Mouse (Mus musculus) heart, embryonic 11.5 days (tissue): Measurements from ENCODE around the gene Uggt2. TPM values are rescaled to one million over a fixed set of nuclear protein-coding genes. Genes with fewer than 3 reads are reported as not detected.
A peak's percentile ranks its signal among the peaks of the same experiment; 100 is the strongest.

Experiments used
- ATAC-seq: fragments of 200-750 bp; cut with Nextera tagmentation; replicated peaks from 2 replicates; pipeline ENCODE4 v1.8.0; 2017; ENCODE audit warnings: moderate library complexity; ENCODE audit not compliant: insufficient number of reproducible peaks, low FRiP score, low TSS enrichment
- H3K27ac ChIP-seq: fragments of 300-500 bp; sonication (generic); 2 replicates; pipeline ENCODE4 v1.5.1; 2014; ENCODE audit warnings: mild to moderate bottlenecking, low read depth, low read length
- H3K27me3 ChIP-seq: fragments of 300-500 bp; sonication (generic); 2 replicates; pipeline ENCODE4 v1.6.1; 2014; ENCODE audit warnings: mild to moderate bottlenecking, low read length, mixed read lengths; ENCODE audit not compliant: control insufficient read depth, insufficient read depth
- H3K36me3 ChIP-seq: fragments of 300-500 bp; sonication (generic); 2 replicates; pipeline ENCODE4 v1.6.1; 2014; ENCODE audit warnings: mild to moderate bottlenecking, low read length, moderate library complexity, mixed read lengths; ENCODE audit not compliant: control insufficient read depth, insufficient read depth
- H3K4me1 ChIP-seq: fragments of 300-500 bp; sonication (generic); 2 replicates; pipeline ENCODE4 v1.6.1; 2014; ENCODE audit warnings: low read length; ENCODE audit not compliant: control insufficient read depth, insufficient read depth
- H3K4me2 ChIP-seq: fragments of 300-500 bp; sonication (generic); 2 replicates; pipeline ENCODE4 v1.6.1; 2014; ENCODE audit warnings: mild to moderate bottlenecking, moderate library complexity
- H3K4me3 ChIP-seq: fragments of 300-500 bp; sonication (generic); 2 replicates; pipeline ENCODE4 v1.5.1; 2014; ENCODE audit warnings: low read depth, low read length
- H3K9ac ChIP-seq: fragments of 300-500 bp; sonication (generic); 2 replicates; pipeline ENCODE4 v1.6.1; 2014; ENCODE audit warnings: mild to moderate bottlenecking, low read depth, low read length, moderate library complexity
- H3K9me3 ChIP-seq: fragments of 300-500 bp; sonication (generic); replicated peaks from 2 replicates; pipeline ENCODE4 v1.6.1; 2016; ENCODE audit warnings: low read length; ENCODE audit not compliant: control insufficient read depth
- WGBS: fragments of 180-500 bp; shearing (Covaris S2); extraction: QIAGEN DNeasy Blood & Tissue Kit; methylation state at CpG from one replicate; pipeline ENCODE4 v1.1.7; 2014; ENCODE audit not compliant: insufficient replicate concordance; 5-methylcytosine and 5-hydroxymethylcytosine counted together
- polyA plus RNA-seq: library from polyadenylated mRNA; unstranded; fragments of >200 nt; fragmentation: Nextera tagmentation; extraction: Ambion mirVana; gene quantifications from 2 replicates; pipeline ENCODE4 v1.2.1, GENCODE M21; 2014

Uggt2 gene
- polyA plus RNA-seq, 1 experiment from 2014 or later = 11.1 TPM

DNA sequence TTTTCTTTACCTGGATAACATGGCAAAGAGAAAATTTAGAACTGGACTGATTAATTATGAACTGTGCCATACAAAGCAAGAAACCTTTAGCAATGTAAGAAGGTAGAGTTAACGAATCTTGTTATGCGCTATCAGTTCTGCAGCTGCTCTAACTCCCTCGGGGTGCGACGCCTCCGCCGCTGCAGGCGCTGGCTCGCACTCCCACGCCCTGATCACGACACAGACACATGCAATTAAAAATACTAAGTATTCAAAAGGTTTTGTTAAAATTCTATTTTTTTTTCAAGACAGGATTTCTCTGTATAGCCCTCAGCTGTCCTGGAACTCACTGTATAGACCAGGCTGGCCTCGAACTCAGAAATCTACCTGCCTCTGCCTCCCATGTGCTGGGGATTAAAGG is 85.7 kb downstream of the Uggt2 start:
- no peak overlapping the region for H3K4me2 ChIP-seq
- ATAC-seq = no peak

DNA sequence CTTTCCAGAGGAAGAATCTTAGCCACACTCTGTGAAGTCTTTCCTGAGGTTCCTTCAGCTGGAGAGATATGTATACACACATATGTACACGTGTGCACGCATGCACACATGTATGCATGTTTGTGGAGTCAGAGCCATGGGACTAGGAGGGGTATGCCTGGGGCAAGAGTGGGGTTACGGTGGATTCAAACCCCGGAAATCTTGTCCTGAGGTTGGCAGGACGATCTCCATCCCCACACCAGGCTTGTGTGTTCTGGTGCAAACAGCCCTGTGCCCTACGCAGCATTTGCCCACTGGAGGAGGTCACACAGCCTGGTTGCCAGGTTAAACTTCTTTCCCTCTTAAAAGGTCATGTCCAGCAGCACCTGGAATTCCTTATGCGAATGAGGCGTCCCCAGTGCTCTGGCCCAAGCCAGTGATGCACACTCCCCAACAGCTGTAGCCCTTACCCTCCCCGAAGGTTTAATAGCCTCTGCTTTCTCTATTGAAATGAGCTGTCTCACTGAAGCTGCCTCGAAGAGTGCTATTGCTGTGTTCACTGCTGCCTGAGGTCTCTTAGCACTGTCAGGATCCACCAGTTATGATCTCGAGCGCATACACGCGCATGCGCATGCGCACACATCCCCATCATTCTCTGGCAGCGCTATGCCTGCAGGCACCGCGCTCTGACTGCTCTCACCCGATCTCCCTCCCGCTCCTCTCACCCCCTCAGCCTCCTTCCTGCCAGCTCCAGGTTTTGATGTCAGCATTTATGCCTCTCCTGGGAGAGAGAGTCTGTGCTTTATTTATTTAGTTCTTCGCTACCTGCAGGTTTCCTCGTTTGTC is 86.4 kb downstream of the Uggt2 start:
- H3K27me3 ChIP-seq = no peaks in the 10 kb centered on the region
- no peak overlapping the region for H3K4me3 ChIP-seq
- no peak for ATAC-seq

More for the DNA sequence above, 85.7 kb downstream of the Uggt2 start:
- Histone ChIP-seq H3K27me3 (no peaks in the 10 kb centered on the region), H3K9me3 (no peaks in the 10 kb centered on the region), H3K36me3 (0 out of 2 replicates have a peak, but pooled peaks cover 2% of the 10 kb centered on the region), H3K9ac (no peak overlapping the region), H3K4me1 (no peaks in the 10 kb centered on the region), H3K4me3 (no peak overlapping the region), H3K27ac (no peak overlapping the region)
- WGBS = 72% methylated on average over 12 of the region's 12 CpGs

DNA sequence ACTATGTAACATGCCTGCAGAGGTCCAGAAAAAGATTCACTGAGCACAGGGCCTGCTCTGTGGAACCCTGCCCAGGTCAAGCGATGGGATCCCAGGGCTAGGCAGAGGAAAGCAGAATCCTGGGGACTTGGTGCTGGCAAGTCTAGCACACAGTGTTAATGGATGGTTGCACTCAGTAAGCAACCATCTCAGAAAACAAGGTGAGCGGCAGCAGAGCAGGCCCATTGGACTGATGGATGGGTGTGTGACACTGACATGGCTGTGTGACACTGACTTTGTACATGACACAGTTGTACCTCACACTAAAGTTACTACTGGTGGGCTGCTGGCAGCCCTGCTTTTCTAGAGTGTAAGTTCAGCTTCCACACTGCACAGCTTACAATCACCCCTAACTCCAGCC is 89.7 kb downstream of the Uggt2 start:
- peaks cover 6% of the 10 kb centered on the region; the same call in 1 of the 2 replicates for H3K4me1 ChIP-seq
- H3K9ac ChIP-seq = no peak overlapping the region
- WGBS = 92% methylated on average over 2 of the region's 2 CpGs
- ATAC-seq = no peak
- H3K9me3 ChIP-seq = no peaks in the 10 kb centered on the region
- no peaks in the 10 kb centered on the region for H3K27me3 ChIP-seq
- 0 out of 2 replicates have a peak, but pooled peaks cover 2% of the 10 kb centered on the region for H3K36me3 ChIP-seq
- no peak overlapping the region for H3K27ac ChIP-seq
- no peak overlapping the region for H3K4me3 ChIP-seq
- no peak overlapping the region for H3K4me2 ChIP-seq

More for the DNA sequence above, 86.4 kb downstream of the Uggt2 start:
- H3K36me3 ChIP-seq = 0 out of 2 replicates have a peak, but pooled peaks cover 2% of the 10 kb centered on the region
- H3K9ac ChIP-seq = no peak overlapping the region
- peaks cover 4% of the 10 kb centered on the region; the same call in 1 of the 2 replicates for H3K4me1 ChIP-seq
- no peaks in the 10 kb centered on the region for H3K9me3 ChIP-seq
- H3K27ac ChIP-seq = no peak overlapping the region
- 62% methylated on average over 23 of the region's 23 CpGs for WGBS
- peak overlapping the region; percentile 14; the same call in 1 of the 2 replicates for H3K4me2 ChIP-seq

GRCm38 (mm10) chr14:119008031-119008590 is 91.1 kb downstream of the Uggt2 start:
- Histone ChIP-seq H3K36me3 (0 out of 2 replicates have a peak, but pooled peaks cover 2% of the 10 kb centered on the region), H3K4me3 (peak overlapping the region; percentile 63), H3K9me3 (no peaks in the 10 kb centered on the region), H3K27me3 (no peaks in the 10 kb centered on the region), H3K4me1 (peaks cover 6% of the 10 kb centered on the region; the same call in 1 of the 2 replicates), H3K9ac (peak overlapping the region; percentile 58), H3K27ac (no peak overlapping the region), H3K4me2 (peak overlapping the region; percentile 92)
- no peak for ATAC-seq
- WGBS = 63% methylated on average over 7 of the region's 7 CpGs

- Histone ChIP-seq H3K9me3 (no peaks in the 10 kb centered on the region), H3K4me3 (peak overlapping the region; percentile 63), H3K4me2 (peak overlapping the region; percentile 92), H3K36me3 (0 out of 2 replicates have a peak, but pooled peaks cover 2% of the 10 kb centered on the region), H3K4me1 (peaks cover 6% of the 10 kb centered on the region; the same call in 1 of the 2 replicates), H3K27me3 (no peaks in the 10 kb centered on the region), H3K9ac (peak overlapping the region; percentile 73), H3K27ac (peak overlapping the region; percentile 50)
- WGBS = 2% methylated on average over 13 of the region's 13 CpGs
- ATAC-seq = peak; percentile 100
These were observed 91.9 kb downstream of the Uggt2 start for GRCm38 (mm10) chr14:119007103-119007951.

- H3K4me1 ChIP-seq = peaks cover 6% of the 10 kb centered on the region; the same call in 1 of the 2 replicates
- H3K4me3 ChIP-seq = peak overlapping the region; percentile 63
- no peaks in the 10 kb centered on the region for H3K27me3 ChIP-seq
- H3K9me3 ChIP-seq = no peaks in the 10 kb centered on the region
- peak overlapping the region; percentile 73 for H3K9ac ChIP-seq
- ATAC-seq = no peak
- H3K27ac ChIP-seq = peak overlapping the region; percentile 50
- 0 out of 2 replicates have a peak, but pooled peaks cover 5% of the 10 kb centered on the region for H3K36me3 ChIP-seq
- H3K4me2 ChIP-seq = peak overlapping the region; percentile 92
- WGBS = 1% methylated on average over 46 of the region's 49 CpGs
These were observed 92.7 kb downstream of the Uggt2 start for GRCm38 (mm10) chr14:119006441-119007102.

GRCm38 (mm10) chr14:119005834-119006233 is 93.4 kb downstream of the Uggt2 start:
- WGBS = 17% methylated on average over 5 of the region's 5 CpGs
- Histone ChIP-seq H3K4me2 (peak overlapping the region; percentile 11; the same call in 1 of the 2 replicates), H3K27me3 (no peaks in the 10 kb centered on the region), H3K9me3 (no peaks in the 10 kb centered on the region), H3K27ac (no peak overlapping the region), H3K4me3 (no peak overlapping the region), H3K9ac (no peak overlapping the region), H3K4me1 (peaks cover 6% of the 10 kb centered on the region; the same call in 1 of the 2 replicates), H3K36me3 (0 out of 2 replicates have a peak, but pooled peaks cover 5% of the 10 kb centered on the region)
- no peak for ATAC-seq
